Mouse (Mus musculus) thymus, adult 2 months (tissue): ENCODE results near the gene Pbx2. TPM values are rescaled to one million over a fixed set of nuclear protein-coding genes. Genes with fewer than 3 reads are reported as not detected.

ENCODE experiments used
- DNase-seq: peaks from one replicate; pipeline ENCODE4 v3.0.0; 2021
- H3K27ac ChIP-seq: fragments of 200-500 bp; 2 replicates; pipeline ENCODE4 v1.5.1; 2012; ENCODE audit warnings: low read length, control low read depth; ENCODE audit not compliant: control insufficient read depth, insufficient read depth
- H3K27me3 ChIP-seq: fragments of 200-500 bp; 2 replicates; pipeline ENCODE4 v1.6.1; 2012; ENCODE audit warnings: mild to moderate bottlenecking, low read length, moderate library complexity, mixed read lengths; ENCODE audit not compliant: control insufficient read depth, insufficient read depth
- H3K36me3 ChIP-seq: fragments of 200-500 bp; 2 replicates; pipeline ENCODE4 v1.6.1; 2012; ENCODE audit warnings: mild to moderate bottlenecking, low read length, moderate library complexity; ENCODE audit not compliant: control insufficient read depth, insufficient read depth
- H3K4me1 ChIP-seq: fragments of 200-500 bp; replicated peaks from 2 replicates; pipeline ENCODE4 v1.6.1; 2012; ENCODE audit warnings: low read length; ENCODE audit not compliant: control insufficient read depth, insufficient read depth
- H3K4me3 ChIP-seq: fragments of 200-500 bp; 2 replicates; pipeline ENCODE4 v1.5.1; 2012; ENCODE audit warnings: mild to moderate bottlenecking, low read length, control low read depth, moderate library complexity; ENCODE audit not compliant: control insufficient read depth, insufficient read depth
- CTCF ChIP-seq: fragments of 200-500 bp; IDR thresholded peaks from 2 replicates; pipeline ENCODE4 v1.5.1; 2012; ENCODE audit warnings: mild to moderate bottlenecking, control low read depth, low read length, moderate library complexity, borderline replicate concordance; ENCODE audit not compliant: control insufficient read depth, poor library complexity, insufficient read depth; ENCODE audit errors: extremely low read depth
- POLR2A ChIP-seq: fragments of 200-500 bp; IDR thresholded peaks from 2 replicates; pipeline ENCODE4 v1.6.1; 2012; ENCODE audit warnings: mild to moderate bottlenecking, low read length, control low read depth, moderate library complexity; ENCODE audit not compliant: control insufficient read depth, poor library complexity, insufficient read depth; ENCODE audit errors: extremely low read depth
- WGBS: fragments of 180-500 bp; shearing (Covaris S2); methylation state at CpG from one replicate; pipeline ENCODE4 v1.1.7; 2018; 5-methylcytosine and 5-hydroxymethylcytosine counted together
- polyA plus RNA-seq: library from polyadenylated mRNA; depleted of rRNA; stranded (reverse); fragments of >200 nt; gene quantifications from 2 replicates; pipeline ENCODE4 v1.2.3, GENCODE M21; 2012

Gene Pbx2
- polyA plus RNA-seq, 1 experiment = 144 TPM

GRCm38 (mm10) chr17:34639461-34640255 is 48.6 kb downstream of the Pbx2 start:
- DNase-seq = no peak
- Histone ChIP-seq H3K4me1 (peaks cover 6% of the 10 kb centered on the region; the same call in 1 of the 2 replicates), H3K27me3 (no peaks in the 10 kb centered on the region), H3K27ac (peak overlapping the region; percentile 55; the same call in 1 of the 2 replicates), H3K4me3 (no peak overlapping the region), H3K36me3 (no peaks in the 10 kb centered on the region)
- TF ChIP-seq POLR2A (no peak), CTCF (no peak)
- WGBS = 79% methylated on average over 7 of the region's 7 CpGs

- Histone ChIP-seq H3K27me3 (no peaks in the 10 kb centered on the region), H3K4me1 (peaks cover 12% of the 10 kb centered on the region), H3K4me3 (no peak overlapping the region), H3K27ac (no peak overlapping the region), H3K36me3 (no peaks in the 10 kb centered on the region)
- DNase-seq = no peak
- TF ChIP-seq CTCF (no peak), POLR2A (no peak)
- WGBS = 79% methylated on average over 11 of the region's 11 CpGs
These were observed 49.9 kb downstream of the Pbx2 start for GRCm38 (mm10) chr17:34640778-34641601.

DNA sequence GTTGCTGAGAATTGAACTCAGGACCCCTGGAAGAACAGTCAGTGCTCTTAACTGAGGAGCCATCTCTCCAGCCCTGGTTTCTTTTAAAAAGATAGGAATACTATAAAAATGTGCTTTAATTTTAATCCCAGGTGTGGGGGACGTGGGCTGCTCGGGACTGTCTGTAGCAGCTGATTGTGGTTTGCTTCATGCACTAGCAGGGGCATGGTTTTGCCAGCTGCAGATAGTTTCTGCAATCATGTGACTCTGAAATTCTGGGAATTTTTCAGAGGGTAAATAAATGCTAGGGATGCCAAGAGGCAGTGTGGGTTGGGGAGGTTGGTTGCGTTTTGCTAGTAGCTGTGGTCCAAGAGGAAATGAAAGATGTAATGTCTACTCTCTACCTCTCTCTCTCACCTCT is 50.9 kb downstream of the Pbx2 start:
- no peak overlapping the region for H3K27ac ChIP-seq
- H3K36me3 ChIP-seq = no peaks in the 10 kb centered on the region
- TF ChIP-seq CTCF (no peak), POLR2A (no peak)
- H3K4me3 ChIP-seq = no peak overlapping the region
- 10% methylated on average over 3 of the region's 3 CpGs for WGBS
- no peaks in the 10 kb centered on the region for H3K27me3 ChIP-seq
- no peak for DNase-seq
- peaks cover 18% of the 10 kb centered on the region for H3K4me1 ChIP-seq

GRCm38 (mm10) chr17:34643379-34643778 is 52.3 kb downstream of the Pbx2 start:
- 93% methylated on average over 4 of the region's 4 CpGs for WGBS

DNA sequence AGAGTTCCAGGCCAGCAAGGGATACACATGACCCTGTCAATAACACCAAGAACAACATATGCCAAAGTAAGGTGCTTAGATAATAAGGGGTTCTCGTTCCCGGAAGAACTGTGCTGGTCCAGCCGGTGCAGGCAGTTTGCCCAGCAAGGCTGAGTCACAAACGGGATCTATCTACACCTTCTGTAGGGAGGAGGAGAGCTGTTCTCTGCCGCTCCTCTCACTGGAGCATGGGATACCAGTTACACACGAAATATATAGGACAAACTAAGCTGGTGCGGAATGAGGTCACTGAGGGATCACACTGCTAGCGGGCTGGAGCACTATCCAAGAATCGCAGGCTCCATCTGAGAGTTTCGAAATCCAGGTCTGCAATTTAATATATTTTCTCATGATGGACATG is 52.9 kb downstream of the Pbx2 start:
- H3K27me3 ChIP-seq = no peaks in the 10 kb centered on the region
- no peak overlapping the region for H3K4me3 ChIP-seq
- H3K4me1 ChIP-seq = peaks cover 27% of the 10 kb centered on the region
- DNase-seq = no peak
- TF ChIP-seq POLR2A (no peak), CTCF (no peak)
- WGBS = 91% methylated on average over 10 of the region's 10 CpGs
- H3K27ac ChIP-seq = no peak overlapping the region
- H3K36me3 ChIP-seq = no peaks in the 10 kb centered on the region

More at GRCm38 (mm10) chr17:34643379-34643778, 52.3 kb downstream of the Pbx2 start:
- Histone ChIP-seq H3K4me1 (peaks cover 27% of the 10 kb centered on the region), H3K27me3 (no peaks in the 10 kb centered on the region), H3K4me3 (no peak overlapping the region), H3K27ac (no peak overlapping the region), H3K36me3 (no peaks in the 10 kb centered on the region)
- no peak for TF ChIP-seq POLR2A
- TF ChIP-seq CTCF = no peak
- no peak for DNase-seq

DNA sequence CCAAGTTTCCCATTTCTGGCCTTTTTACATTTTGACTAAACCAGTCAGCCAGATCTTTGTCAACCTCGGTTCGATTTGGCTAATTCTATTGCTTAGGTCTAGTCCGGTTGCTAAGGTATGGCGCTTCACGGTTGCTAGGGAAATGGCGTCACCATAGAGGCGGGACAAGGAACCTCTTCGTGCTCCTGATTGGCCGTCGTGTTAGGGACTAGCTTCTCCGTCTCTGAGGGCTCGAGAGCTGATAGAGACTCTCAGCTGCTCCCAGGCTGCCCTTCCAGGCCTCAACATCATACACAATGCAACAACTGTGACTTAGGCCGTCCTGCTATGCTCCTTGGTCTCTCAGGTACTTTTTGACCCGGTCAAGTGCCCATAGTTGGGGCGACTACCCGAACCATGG is 53.5 kb downstream of the Pbx2 start, which contains the start of gene Fkbpl:
TSS of gene Fkbpl (plus strand) at position 157 of the 400 bp plus-strand sequence.
- Histone ChIP-seq H3K27ac (peak within 1 kb of the TSS; percentile 37; the same call in 1 of the 2 replicates), H3K4me3 (peak within 1 kb of the TSS; percentile 39), H3K27me3 (no peaks in the 10 kb centered on the region), H3K4me1 (peaks cover 27% of the 10 kb centered on the region), H3K36me3 (no peaks in the 10 kb centered on the region)
- 2% methylated on average over 16 of the region's 16 CpGs for WGBS
- peak; percentile 96 for DNase-seq
- TF ChIP-seq POLR2A (0 out of 2 replicates have a peak, but pooled peaks have one; percentile 33), CTCF (no peak)
